Mouse (Mus musculus) cerebellum, adult 11 months (tissue): ENCODE measurements around the gene Tmem143.
A peak's percentile ranks its signal among the peaks of the same experiment; 100 is the strongest.
"Not testable (repeated sequence)": the region's sequence is repeated elsewhere in the genome, so short reads cannot be mapped to it uniquely, and the experiment has no call there.

Experiments
- DNase-seq: peaks from one replicate; pipeline ENCODE4 v3.0.0; 2022

The Tmem143 gene

DNA sequence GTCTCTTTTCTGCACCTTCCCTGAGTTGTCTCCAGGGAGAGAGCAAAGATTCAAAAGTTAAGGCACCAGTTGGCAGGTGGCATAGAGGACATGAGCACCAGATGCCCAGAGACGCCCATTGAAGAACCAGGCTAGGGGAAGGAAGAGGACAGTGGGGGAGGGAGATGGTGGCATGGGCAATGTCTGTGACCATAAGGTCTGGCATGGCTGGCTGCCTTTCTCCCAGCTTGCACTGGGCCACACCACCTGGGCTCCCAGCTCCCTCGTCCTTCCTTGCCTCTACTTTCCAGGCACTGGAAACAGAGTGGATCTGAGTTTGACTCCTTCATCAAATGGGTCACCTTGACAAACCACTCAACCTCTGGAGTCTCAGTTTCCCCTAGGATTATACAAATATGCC, 4.1 kb upstream of the Tmem143 start:
- no peak for DNase-seq

DNA sequence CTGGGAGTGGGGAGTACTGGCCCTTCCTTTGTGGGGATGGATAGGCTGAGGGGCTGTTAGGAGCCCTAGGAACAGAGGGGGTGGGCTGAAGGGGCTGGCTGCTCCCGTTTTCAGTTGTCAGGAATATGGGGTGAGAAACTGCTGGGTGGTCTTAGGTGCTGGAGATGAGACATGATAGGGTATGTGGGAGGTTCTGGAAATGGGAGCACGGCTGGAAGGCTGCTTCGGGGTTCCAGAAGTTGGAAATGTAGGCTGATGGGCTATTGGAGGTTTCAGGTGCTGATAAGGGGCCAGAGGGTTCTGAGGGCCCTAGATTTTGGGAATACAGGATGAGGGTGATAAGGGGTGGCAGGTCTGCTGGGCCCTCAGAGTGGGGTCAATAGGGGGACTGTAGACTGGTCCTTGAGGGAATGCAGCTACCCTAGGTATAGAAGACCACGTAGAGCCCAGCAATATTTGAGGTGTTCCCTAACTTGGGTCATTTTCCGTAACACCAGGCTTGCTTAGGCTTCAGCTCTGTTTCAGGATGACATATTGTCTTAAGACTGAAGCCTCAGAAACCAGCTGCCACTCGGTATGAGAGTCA, 717 bp upstream of the Tmem143 start:
- DNase-seq = no peak

DNA sequence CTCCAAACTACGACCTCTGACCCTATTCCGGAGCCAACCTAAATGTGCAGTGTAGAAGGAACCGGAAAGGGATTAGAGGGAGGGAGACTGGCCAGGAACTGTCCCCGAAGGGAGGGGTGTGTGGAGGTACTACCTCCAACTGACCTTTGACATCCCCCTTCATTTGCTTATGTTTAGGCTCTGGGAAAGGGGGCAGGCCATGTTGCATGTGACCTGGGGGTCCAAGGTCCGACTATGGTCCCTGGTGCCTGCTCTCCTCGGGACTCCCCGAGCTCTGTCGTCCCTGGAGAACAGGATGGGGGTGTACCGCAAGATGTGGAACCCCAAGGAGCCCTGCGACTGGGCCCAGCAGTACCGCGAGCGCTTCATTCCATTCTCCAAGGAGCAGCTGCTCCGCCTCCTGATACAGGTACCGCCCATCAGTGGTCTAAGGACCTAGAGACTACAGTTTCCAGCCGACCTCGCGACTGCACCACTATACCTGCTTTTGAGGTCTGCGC, 567 bp downstream of the Tmem143 start:
- peak; percentile 63 for DNase-seq

DNA sequence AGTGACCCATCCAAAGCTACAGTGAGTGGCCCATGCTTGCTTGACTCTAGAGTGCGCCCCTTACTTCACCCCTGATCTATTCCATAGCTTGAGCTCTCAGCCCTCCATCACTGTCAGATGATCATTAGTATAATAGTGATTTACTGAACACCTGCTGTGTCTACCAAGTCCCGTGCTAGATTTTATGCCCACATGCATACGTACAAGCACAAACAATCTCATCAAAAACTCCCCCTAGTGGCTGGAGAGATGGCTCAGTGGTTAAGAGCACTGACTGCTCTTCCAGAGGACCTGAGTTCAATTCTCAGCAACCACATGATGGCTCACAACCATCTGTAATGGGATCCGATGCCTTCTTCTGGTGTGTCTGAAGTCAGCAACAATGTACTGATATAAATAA, 1.4 kb downstream of the Tmem143 start:
- DNase-seq = not testable (repeated sequence)

DNA sequence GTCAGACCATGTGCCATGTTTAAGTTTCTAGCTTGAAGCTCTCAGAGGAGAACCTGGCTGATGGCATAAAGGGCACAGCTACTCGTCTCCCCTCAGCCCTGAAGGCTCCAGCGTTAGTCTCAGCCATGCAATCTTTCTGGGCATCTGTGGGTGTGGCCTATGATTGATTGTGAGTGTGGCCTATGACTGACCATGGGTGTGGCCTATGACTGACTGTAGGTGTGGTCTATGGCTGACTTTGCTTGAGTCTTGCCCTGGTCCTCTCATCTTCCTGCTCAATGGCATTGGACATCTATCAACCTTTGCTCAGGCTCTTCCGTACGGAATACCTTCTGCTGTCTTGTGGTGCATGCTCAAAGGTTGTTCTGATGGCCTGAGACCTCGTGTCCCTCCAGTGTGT, 4.8 kb downstream of the Tmem143 start:
- no peak for DNase-seq

DNA sequence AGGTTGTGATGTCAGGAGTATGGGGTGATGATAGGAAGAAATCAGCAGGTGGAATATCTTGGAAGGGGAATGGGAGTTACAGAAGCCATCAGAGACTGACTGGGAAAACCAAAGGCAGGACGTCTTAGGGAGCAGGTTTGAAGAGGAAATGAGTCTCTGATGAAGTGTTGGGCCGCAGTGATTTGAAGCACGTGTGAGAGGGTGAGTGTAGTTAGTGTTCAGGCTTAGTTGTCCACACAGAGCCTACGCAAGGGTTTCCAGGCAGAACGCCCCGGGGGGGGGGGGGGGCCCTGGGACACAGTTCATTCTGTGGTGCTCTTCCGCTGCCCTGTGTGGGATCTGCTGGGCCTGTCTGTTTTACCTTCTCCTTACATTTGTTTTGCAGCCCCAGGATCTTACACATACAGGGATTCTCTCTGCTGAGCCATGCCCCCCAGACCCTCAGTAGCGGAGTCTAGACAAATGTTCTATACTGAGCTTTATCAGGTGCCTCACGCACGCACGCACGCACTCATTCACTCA, 5.8 kb downstream of the Tmem143 start:
- no peak for DNase-seq

DNA sequence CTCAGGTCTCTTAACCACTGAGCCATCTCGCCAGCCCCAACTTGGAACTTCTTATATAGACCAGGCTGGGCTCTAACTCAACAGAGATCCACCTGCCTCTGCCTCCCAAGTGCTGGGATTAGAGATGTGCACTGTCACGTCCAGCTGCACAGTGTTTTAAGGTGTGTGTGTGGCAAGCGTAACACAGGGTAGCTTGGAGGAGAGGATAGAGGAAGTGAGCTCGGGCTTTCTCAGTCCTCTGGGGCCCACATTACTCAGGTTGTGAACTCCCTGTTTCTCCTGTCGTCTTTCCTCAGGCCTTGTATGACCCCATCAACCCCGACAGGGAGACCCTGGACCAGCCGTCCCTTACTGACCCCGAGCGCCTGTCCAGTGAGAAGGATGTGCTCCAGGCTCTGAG, 9.9 kb downstream of the Tmem143 start:
- DNase-seq = no peak

DNA sequence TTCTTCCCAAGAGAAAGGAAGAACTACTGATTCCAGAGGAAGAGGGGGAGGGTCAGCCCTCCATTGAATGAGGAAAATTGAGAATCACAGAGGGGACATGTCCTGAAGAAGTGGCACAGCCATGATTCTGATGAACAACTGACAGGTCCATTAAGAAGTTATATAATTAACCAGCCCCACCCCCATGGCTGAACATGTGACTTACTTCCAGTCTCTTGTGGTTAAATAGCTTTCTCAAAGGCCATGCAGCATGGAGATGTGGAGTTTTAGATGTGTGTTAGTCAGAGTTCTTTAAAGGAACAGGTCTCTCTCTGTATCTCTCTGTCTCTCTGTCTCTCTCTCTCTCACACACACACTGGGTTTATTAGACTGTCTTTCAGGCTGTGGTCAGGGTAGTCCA, 11.6 kb downstream of the Tmem143 start:
- no peak for DNase-seq

DNA sequence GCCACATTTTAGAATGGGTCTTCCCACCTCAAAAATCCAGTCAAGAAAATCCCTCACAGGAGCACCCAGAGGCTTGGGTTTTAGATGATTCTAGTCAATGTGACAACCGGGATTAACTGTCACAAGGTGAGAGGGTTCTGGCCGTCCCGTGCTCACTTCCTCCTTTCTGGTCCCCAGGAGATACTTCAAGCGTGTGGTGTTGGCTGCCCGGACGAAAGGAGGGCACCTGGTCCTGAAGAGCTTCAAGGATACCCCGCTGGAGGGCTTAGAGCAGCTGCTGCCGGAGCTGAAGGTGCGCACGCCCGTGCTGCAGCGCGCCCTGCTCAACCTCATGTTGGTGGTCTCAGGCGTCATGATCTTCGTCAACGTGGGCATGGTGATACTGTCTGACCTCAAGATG, 12.4 kb downstream of the Tmem143 start:
- no peak for DNase-seq

DNA sequence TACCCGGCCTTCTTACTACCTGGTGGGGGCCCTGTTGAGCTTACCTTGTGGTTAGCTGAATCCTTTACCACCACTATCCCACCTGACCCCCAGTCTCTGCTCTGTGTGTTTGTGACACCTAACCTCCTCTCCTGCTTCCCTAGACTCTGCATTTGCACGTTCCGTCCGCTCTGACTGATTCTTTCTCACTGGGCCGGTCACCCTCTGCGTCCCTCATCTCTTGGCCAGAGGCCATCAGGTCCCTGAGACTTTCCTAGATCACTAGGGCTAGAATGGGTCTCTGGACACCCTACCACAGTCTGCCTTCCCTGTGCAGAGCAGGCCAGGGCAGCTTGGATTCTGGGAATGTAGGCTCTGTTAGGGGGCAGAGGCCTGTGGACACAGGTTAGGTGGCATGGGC, 17.3 kb downstream of the Tmem143 start:
- DNase-seq = no peak

DNA sequence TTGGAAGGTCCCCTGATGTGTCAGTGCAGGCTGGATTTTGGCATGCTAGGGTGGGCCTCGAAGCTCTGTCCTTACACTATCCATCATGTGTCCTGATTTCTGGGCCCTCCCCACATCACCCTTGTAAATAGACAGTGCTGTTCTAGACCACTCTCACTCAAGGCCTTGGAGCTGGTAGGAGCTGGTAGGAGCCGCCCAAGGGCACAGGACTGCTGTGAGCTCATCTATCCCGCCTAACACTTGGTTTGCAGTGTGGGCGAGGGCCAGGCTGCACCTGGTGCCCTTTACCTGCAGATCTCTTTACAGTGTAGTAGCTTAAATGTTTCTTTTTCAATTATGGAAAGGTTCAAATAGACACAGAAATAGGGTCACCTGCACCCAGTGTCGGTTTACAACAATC, 18.3 kb downstream of the Tmem143 start:
- no peak for DNase-seq

DNA sequence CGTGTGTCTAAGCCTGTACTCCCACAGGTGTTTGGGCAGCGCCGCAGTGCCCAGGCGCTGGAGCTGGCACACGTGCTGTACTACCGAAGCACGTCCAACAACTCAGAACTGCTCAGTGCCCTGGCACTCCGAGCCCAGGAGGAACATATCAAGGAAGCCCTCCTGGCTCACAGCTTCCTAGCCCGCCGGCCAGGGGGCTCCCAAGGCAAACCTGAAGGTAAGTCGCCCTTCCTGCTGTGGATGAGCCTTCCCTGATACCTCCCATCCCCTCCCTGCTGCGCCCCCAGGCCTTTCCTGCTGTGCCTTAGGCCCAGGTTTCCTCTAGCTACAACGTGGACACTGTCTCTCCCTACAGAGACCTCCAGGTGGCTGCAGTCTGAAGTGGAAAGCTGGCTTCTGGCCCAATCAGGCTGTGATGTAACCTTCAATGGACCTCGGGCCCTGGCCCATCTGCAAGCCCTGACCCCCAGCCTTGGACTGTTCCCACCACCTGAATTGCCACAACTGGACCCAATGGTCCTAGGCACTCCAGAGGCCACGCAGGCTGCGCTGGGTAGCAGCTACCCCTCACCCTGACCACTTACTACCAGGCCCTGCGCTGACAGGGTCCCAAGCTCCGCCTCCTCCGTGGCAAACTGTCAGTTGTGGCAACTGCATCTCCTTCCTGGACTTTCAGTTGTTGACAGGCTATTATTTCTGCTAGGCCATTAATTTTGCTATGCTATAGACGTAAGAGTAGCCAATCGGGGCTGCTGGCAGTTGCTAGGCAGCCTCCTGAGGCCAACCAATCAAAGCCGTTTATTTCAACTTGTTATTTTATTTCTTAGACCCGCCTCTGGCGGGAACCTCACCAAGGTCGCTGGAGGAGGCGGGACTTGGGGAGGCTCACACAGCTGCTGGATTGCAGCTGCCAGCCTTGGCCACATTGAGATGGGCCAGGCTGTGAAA, 19.6 kb downstream of the Tmem143 start:
- no peak for DNase-seq

DNA sequence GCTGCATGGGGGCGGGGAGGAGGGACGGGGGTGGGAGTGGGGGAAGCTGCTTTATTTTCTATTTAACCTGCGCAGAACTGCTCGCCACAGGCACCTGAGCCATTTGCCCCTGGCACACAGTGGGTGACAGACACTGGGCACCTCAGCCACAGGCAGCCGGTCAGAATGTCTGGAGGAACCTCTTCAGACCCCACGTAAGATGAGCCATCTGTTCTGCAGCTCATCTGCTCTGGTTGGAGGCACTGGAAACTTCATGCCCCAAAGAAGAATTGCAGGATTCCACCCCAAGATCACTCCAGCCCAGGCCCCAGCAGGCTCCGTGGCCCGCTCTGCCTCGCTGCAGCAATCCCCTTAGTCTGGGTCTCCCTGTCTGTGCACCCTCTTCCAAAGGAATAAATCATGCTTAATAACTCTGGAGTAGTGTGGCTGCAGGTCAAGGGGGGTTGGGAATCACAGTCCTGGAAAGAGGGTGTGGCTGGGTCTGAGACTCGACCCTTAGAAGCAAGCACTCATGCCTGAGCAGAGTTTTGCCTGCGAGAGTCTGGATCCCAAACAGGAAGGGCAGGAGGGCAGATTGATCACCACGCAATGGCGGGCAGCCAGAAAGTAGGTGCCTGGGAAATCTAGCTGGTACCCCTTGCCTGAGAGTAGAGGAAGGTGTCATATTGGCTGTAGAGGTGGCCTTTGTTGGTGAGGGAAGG, 20.4 kb downstream of the Tmem143 start:
- no peak for DNase-seq

DNA sequence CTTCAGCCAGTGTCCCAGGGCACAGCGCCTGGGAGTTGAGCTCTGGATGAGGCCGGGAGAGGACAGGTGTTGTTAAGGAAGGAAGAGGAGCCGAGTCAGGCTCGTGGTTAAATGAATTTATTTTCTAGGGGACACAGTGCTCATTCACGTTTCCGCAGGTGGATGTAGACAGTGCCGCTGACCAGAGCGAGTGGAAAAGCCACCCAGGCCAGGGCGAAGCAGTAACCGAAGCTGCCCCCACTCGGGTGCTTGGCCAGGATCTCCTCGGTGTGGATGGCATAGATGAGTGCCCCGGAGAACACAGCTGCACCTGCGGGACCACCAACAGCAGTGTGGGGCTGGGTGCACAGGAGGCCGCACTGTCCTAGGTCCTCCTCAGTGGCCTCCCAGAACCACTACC, 21.2 kb downstream of the Tmem143 start:
- DNase-seq = no peak

DNA sequence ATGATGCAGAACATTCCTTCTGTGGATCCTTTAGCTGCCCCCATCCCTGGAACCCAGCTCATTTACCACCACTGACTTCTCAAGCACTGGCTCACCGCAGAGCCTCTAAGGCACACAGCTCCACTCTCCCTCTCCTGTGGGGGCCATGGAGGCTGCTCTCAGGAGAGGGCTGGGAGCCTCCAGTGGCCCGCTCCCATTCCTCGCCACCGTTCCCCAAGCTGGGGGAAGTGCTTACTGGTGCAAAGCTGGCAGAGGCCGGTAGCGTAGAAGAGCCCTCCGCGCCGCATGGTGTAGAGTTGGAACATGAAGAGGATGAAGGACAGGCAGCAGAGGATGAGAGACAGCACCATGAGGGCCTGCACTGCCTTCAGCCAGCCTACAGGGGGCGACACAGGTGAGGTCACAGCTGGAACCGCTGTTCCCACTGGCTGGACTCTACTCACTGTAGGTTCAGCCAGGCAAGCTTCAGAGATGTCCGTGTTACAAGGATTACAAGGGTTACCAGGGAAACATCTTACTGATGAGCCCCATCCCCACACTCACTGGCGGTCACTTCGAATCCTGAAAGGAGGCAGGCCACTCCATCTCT, 22.4 kb downstream of the Tmem143 start:
- no peak for DNase-seq

DNA sequence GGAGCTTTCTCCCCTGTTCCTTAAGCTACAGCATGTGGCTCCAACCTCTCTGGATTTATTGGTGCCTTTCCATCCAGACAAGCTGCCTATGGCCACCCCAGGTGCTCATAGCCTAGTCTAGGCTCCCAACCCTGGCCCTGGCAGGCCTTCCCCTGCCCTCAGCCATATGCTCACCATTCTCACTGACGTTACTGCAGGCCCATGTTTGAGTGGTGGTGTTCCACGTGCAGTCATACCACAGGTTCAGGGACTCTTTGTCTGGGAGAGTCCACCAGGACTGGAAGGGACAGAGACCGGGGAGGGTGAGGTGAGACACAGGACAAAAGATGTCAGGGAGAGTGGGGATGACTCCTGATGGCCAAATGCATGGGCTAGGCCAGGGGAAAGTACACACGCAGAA, 23.0 kb downstream of the Tmem143 start:
- no peak for DNase-seq

DNA sequence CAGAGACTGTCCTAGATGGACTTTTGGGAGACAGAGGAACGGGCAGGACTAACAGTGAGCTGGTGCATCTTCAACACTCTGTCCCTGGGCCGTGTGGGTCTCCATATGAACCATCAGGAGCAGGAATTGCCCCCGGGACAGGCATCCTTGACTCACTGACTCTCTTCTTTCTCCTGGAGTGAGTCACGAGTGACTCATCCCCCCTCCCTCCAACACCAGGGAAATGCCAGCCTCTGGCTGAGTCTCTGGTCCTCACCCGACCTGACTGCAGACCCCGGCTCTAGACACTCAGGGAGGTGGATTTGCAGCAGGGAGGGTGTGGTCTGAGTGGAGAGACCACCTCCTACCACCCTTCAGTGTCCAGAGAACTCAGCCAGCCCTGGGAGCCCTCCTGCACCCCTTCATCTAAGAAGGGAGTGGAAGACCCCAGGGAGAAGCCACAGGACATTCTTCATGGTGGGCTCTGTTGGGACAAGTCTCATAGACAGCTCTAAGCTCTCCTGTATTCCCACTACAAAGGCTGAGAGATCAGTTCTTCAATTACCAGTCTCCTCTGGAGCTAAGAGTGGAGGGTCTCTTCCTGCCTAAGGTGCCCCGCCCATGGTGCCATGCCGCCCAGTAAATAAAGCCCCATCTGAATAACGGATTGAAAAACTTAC, 24.0 kb downstream of the Tmem143 start:
- no peak for DNase-seq

DNA sequence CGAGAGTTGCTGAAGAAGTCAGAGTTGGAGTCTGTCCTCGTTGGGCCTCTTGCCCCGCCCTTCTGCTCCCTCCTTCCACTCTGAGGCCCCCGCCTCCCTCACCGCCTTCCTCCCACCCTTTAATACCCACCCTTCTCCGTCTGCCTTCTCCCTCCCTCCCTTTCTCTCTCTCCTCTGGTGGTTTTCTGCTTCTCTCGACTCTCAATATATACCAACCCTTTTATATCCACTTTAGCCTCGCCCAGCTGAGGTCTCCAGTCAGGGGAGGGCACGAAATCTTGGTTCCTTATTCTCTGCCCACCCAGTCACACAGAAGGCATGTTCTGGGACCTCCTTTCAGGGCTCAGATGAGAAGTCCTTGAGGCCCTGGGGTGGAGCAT, 24.5 kb downstream of the Tmem143 start, which contains the start of gene Emp3:
Gene Emp3, minus strand, starts transcription at position 163 of the 380 bp plus-strand sequence.
- DNase-seq = no peak

DNA sequence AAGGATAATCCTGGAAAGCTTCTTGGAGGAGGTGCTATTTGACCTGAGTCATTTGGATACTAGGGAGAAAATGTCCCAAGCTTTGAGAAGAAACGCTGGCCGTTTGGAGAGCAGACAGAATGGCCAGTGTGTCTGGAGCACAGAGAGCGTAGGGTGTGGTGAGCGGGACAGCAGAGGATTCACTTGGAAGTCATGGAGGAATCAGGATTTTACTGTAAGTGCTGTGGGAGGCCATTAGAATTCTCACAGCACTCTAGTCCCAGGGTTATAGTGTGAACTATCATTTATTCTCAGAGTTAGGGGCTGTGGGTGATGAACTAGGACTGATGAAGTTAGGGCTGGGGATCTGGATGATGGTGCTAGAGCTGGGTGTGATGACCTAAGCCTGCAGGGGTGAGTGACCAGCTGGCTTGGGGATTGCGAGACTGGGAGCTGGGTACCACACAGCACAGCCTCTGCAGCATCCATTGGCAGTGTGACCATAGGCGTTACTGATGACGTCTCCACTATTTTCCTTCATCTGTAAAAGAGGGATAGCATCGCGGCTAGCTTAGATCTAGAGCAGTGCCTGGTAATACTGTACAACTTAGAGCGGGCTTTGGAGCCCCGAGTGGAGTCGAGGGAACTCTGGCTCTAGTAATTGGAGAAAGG, 25.3 kb downstream of the Tmem143 start:
- DNase-seq = no peak

DNA sequence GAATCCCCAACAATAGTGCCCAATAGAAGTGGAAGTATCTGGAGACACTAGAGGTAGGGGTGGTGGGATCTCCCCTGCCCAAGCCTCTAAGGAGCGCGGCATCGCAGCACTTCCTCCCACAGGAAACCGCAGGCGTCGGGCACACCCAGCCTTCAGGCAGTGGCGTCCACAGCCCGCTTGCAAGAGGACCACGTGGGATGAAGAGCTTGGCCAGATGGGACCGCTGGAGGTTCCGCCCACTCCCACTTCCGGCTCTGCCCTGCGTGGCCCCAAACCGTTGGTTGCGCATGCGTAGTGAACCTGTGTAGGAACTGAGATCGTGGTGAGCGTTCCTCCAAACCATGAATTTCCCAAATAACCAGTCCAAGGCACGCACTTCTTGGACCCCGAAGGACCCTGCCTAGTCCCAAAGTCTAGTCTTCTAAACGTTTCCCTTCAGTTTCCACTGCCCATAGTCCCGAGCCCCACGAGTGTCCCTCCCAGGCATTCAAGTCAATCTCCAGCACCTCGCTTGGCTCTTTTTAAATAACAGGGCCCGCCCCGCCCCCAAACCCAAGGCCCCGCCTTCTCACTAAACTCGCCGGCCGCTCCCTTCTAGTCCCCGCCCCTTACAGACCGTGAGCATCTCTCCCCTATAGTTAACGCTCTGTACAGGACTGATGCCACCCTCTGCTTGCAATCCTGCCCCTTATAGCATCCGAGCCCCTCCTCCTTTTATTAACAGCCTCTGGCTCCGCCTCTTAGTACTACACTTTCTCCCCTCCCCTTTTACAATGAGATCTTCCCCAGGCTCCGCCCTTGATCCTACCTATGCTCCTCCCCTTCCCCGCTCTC, 26.4 kb downstream of the Tmem143 start:
- DNase-seq = peak; percentile 76
